Mouse (Mus musculus): ENCODE results near the gene 4930568D16Rik.

The 4930568D16Rik gene

GRCm38 (mm10) chr2:35338707-35339106 is 28.8 kb downstream of the 4930568D16Rik start:
- DNase-seq, result no peak

- DNase-seq, result no peak
These were observed 29.5 kb downstream of the 4930568D16Rik start for GRCm38 (mm10) chr2:35338036-35338435.

- no peak for DNase-seq
These were observed 30.1 kb downstream of the 4930568D16Rik start for GRCm38 (mm10) chr2:35337419-35337818.

GRCm38 (mm10) chr2:35336388-35337280 is 30.9 kb downstream of the 4930568D16Rik start, which contains the start of gene Stom:
Stom (minus strand) TSS chr2:35336976.
- peak; percentile 97 to 98 for DNase-seq

GRCm38 (mm10) chr2:35335620-35336019 is 31.9 kb downstream of the 4930568D16Rik start:
- no peak for DNase-seq

GRCm38 (mm10) chr2:35333670-35334069 is 33.9 kb downstream of the 4930568D16Rik start:
- DNase-seq, result no peak

- no peak for DNase-seq
These were observed 36.3 kb downstream of the 4930568D16Rik start for GRCm38 (mm10) chr2:35331205-35331604.

GRCm38 (mm10) chr2:35329061-35329460 is 38.5 kb downstream of the 4930568D16Rik start:
- DNase-seq, result no peak

- no peak for DNase-seq
These were observed 39.3 kb downstream of the 4930568D16Rik start for GRCm38 (mm10) chr2:35328064-35328792.

- no peak for DNase-seq
These were observed 39.9 kb downstream of the 4930568D16Rik start for GRCm38 (mm10) chr2:35327583-35327982.

- DNase-seq, result no peak
These were observed 40.6 kb downstream of the 4930568D16Rik start for GRCm38 (mm10) chr2:35326931-35327330.

GRCm38 (mm10) chr2:35325930-35326329 is 41.6 kb downstream of the 4930568D16Rik start:
- no peak for DNase-seq

- no peak for DNase-seq
These were observed 44.9 kb downstream of the 4930568D16Rik start for GRCm38 (mm10) chr2:35322404-35323164.

GRCm38 (mm10) chr2:35320399-35320798 is 47.1 kb downstream of the 4930568D16Rik start:
- no peak for DNase-seq

GRCm38 (mm10) chr2:35318405-35318804 is 49.1 kb downstream of the 4930568D16Rik start:
- no peak for DNase-seq

GRCm38 (mm10) chr2:35317604-35318003 is 49.9 kb downstream of the 4930568D16Rik start:
- DNase-seq, result no peak

- DNase-seq, result no peak
These were observed 53.2 kb downstream of the 4930568D16Rik start for GRCm38 (mm10) chr2:35314300-35314699.

- DNase-seq, result no peak
These were observed 57.5 kb downstream of the 4930568D16Rik start for GRCm38 (mm10) chr2:35309906-35310493.

- no peak for DNase-seq
These were observed 59.4 kb downstream of the 4930568D16Rik start for GRCm38 (mm10) chr2:35308166-35308565.
